Mouse (Mus musculus): ENCODE data around the gene Gpr176. TPM values are rescaled to one million over a fixed set of nuclear protein-coding genes. Genes with fewer than 3 reads are reported as not detected.

Gpr176 gene
- 1.4 and 1.5 TPM in 2 replicates for polyA plus RNA-seq (2015; fragmentation: Nextera tagmentation; extraction: Ambion mirVana)

GRCm38 (mm10) chr2:118372901-118373571 is at the start of gene Gpr176:
Gpr176 (minus strand) TSS chr2:118373419.
- Histone ChIP-seq H3K36me3 (ENCODE audit: insufficient read depth, low read length) (no peaks in the 10 kb centered on the region), H3K9ac (replicated peaks; ENCODE audit: low read length) (peak within 1 kb of the TSS; percentile 65), H3K4me1 (ENCODE audit: insufficient read depth, low read length) (peaks cover 10% of the 10 kb centered on the region), H3K27me3 (ENCODE audit: insufficient read depth, low read length) (peaks cover 24% of the 10 kb centered on the region; the same call in 1 of the 2 replicates), H3K4me2 (replicated peaks; ENCODE audit: low read depth, low read length) (peak within 1 kb of the TSS; percentile 98), H3K4me3 (ENCODE audit: low read length) (peak within 1 kb of the TSS; percentile 59), H3K27ac (ENCODE audit: low read length) (no peak within 1 kb of the TSS), H3K9me3 (ENCODE audit: low read length) (no peaks in the 10 kb centered on the region)
- peak; percentile 79 for ATAC-seq (ENCODE audit: low FRiP score, low TSS enrichment)
- under 1% methylated on average over 57 of the region's 59 CpGs for WGBS

DNA sequence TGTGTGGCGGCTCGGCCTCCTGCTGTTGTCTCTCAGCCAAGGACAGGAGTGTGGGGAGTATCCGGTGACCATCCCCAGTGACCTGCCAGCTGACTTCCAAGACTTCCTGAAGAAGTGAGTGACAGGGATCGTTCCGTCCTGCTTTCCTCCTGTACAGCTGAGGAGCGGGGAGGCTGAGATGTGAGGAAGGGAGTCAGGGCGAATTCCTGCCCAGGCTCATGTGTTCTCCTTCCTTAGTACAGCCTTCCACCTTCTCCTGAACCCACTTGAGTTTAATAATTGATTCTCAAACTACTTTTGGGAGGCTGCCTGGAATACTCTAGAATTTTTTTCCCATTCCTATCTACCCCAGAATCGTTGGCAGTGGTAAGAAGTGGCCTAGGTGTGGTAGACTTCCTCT is 49.2 kb upstream of the Gpr176 start:
- Histone ChIP-seq H3K9me3 (ENCODE audit: low read length) (no peaks in the 10 kb centered on the region), H3K4me1 (ENCODE audit: insufficient read depth, low read length) (no peaks in the 10 kb centered on the region), H3K9ac (replicated peaks; ENCODE audit: low read length) (no peak overlapping the region), H3K27ac (ENCODE audit: low read length) (no peak overlapping the region), H3K4me2 (replicated peaks; ENCODE audit: low read depth, low read length) (no peak overlapping the region), H3K4me3 (ENCODE audit: low read length) (no peak overlapping the region), H3K36me3 (ENCODE audit: insufficient read depth, low read length) (peaks cover 34% of the 10 kb centered on the region), H3K27me3 (ENCODE audit: insufficient read depth, low read length) (no peaks in the 10 kb centered on the region)
- 53% methylated on average over 8 of the region's 8 CpGs for WGBS
- ATAC-seq (ENCODE audit: low FRiP score, low TSS enrichment): no peak

DNA sequence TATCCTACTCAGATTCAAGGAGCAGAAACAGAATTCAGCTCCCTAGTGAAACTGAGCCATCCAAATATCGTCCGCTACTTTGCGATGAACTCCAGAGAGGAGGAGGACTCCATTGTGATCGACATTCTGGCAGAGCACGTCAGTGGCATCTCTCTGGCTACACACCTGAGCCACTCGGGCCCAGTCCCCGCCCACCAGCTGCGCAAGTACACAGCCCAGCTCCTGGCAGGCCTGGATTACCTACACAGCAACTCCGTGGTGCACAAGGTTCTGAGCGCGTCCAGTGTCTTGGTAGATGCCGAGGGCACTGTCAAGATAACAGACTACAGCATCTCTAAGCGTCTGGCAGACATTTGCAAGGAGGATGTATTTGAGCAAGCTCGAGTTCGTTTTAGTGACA is 48.7 kb upstream of the Gpr176 start:
- no peak for ATAC-seq (ENCODE audit: low FRiP score, low TSS enrichment)
- no peaks in the 10 kb centered on the region for H3K9me3 ChIP-seq (ENCODE audit: low read length)
- H3K4me3 ChIP-seq (ENCODE audit: low read length): no peak overlapping the region
- 84% methylated on average over 15 of the region's 15 CpGs for WGBS
- no peaks in the 10 kb centered on the region for H3K27me3 ChIP-seq (ENCODE audit: insufficient read depth, low read length)
- peaks cover 37% of the 10 kb centered on the region for H3K36me3 ChIP-seq (ENCODE audit: insufficient read depth, low read length)
- H3K9ac ChIP-seq (replicated peaks; ENCODE audit: low read length): no peak overlapping the region
- no peak overlapping the region for H3K4me2 ChIP-seq (replicated peaks; ENCODE audit: low read depth, low read length)
- H3K4me1 ChIP-seq (ENCODE audit: insufficient read depth, low read length): no peaks in the 10 kb centered on the region
- no peak overlapping the region for H3K27ac ChIP-seq (ENCODE audit: low read length)

DNA sequence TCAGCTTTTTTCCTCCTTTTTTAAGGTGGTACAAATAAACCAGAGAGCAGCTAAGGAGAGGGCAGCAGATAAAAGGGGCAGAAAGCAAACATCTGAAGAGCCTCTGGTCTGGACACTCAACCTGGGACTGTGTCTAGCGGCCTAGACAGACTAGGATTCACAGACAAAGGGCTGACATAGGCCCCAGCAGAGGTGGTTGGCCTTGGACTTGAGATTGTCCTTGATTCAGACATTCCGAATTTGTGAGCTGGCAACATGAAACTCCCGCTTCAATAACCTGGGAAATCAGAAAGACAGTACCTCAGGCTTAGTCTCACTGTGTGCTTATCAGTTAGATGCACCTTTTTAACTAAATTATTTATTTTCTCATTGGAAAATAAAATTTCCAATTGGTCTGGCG is 44.9 kb upstream of the Gpr176 start:
- H3K4me2 ChIP-seq (replicated peaks; ENCODE audit: low read depth, low read length): no peak overlapping the region
- no peak for ATAC-seq (ENCODE audit: low FRiP score, low TSS enrichment)
- WGBS: 94% methylated on average over 4 of the region's 4 CpGs
- no peaks in the 10 kb centered on the region for H3K9me3 ChIP-seq (ENCODE audit: low read length)
- H3K36me3 ChIP-seq (ENCODE audit: insufficient read depth, low read length): peaks cover 47% of the 10 kb centered on the region
- no peaks in the 10 kb centered on the region for H3K4me1 ChIP-seq (ENCODE audit: insufficient read depth, low read length)
- H3K9ac ChIP-seq (replicated peaks; ENCODE audit: low read length): no peak overlapping the region
- H3K27me3 ChIP-seq (ENCODE audit: insufficient read depth, low read length): no peaks in the 10 kb centered on the region
- H3K27ac ChIP-seq (ENCODE audit: low read length): no peak overlapping the region
- no peak overlapping the region for H3K4me3 ChIP-seq (ENCODE audit: low read length)

DNA sequence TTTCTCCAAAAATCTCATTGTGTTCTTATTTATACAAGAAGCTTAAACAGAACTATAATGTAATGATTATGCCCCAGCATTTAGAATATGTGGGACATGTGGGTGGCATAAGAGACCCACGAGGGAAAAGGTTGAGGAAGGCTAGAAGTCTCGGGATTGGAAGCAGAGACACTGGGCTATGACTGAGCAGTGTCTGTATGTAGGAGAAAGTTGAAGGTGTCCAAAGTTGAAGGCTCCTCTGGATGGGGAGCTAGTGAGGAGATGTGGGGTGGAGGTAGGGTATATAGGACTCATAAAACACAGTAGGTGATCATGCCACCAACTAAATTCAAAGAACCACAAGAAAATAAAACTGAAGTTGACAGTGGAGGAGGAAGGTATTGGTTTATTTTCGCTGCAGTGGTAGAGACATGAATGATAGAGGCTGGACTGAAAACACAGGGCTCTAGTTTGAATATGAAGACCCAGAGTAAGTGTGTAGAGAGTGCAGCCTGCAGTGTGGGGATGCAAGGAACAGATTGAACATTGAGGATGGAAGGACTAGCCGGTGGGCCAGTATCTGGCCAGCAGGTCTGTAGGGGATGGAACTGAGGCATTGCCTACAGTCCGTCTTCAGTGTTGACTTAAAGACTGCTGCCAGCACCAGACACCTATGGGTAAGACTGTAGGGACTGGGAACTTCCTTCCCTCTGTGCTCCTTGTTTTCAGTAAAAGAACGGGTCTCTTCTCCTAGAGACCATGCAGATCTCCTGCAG is 42.6 kb upstream of the Gpr176 start:
- ATAC-seq (ENCODE audit: low FRiP score, low TSS enrichment): no peak

GRCm38 (mm10) chr2:118412821-118413220 is 39.6 kb upstream of the Gpr176 start:
- no peak for ATAC-seq (ENCODE audit: low FRiP score, low TSS enrichment)

More for the DNA sequence above, 42.6 kb upstream of the Gpr176 start:
- no peak overlapping the region for H3K4me3 ChIP-seq (ENCODE audit: low read length)
- H3K4me2 ChIP-seq (replicated peaks; ENCODE audit: low read depth, low read length): no peak overlapping the region
- H3K27ac ChIP-seq (ENCODE audit: low read length): no peak overlapping the region
- no peaks in the 10 kb centered on the region for H3K4me1 ChIP-seq (ENCODE audit: insufficient read depth, low read length)
- WGBS: 91% methylated on average over 6 of the region's 6 CpGs
- no peaks in the 10 kb centered on the region for H3K9me3 ChIP-seq (ENCODE audit: low read length)
- no peaks in the 10 kb centered on the region for H3K27me3 ChIP-seq (ENCODE audit: insufficient read depth, low read length)
- H3K36me3 ChIP-seq (ENCODE audit: insufficient read depth, low read length): peaks cover 49% of the 10 kb centered on the region
- H3K9ac ChIP-seq (replicated peaks; ENCODE audit: low read length): no peak overlapping the region

GRCm38 (mm10) chr2:118408336-118408895 is 35.2 kb upstream of the Gpr176 start:
- H3K27me3 ChIP-seq (ENCODE audit: insufficient read depth, low read length): no peaks in the 10 kb centered on the region
- H3K9me3 ChIP-seq (ENCODE audit: low read length): no peaks in the 10 kb centered on the region
- H3K36me3 ChIP-seq (ENCODE audit: insufficient read depth, low read length): peaks cover 30% of the 10 kb centered on the region
- H3K9ac ChIP-seq (replicated peaks; ENCODE audit: low read length): no peak overlapping the region
- no peak overlapping the region for H3K27ac ChIP-seq (ENCODE audit: low read length)
- H3K4me1 ChIP-seq (ENCODE audit: insufficient read depth, low read length): peaks cover 7% of the 10 kb centered on the region; the same call in 1 of the 2 replicates
- H3K4me2 ChIP-seq (replicated peaks; ENCODE audit: low read depth, low read length): no peak overlapping the region
- WGBS: 80% methylated on average over 4 of the region's 4 CpGs
- ATAC-seq (ENCODE audit: low FRiP score, low TSS enrichment): no peak
- no peak overlapping the region for H3K4me3 ChIP-seq (ENCODE audit: low read length)

More at GRCm38 (mm10) chr2:118412821-118413220, 39.6 kb upstream of the Gpr176 start:
- Histone ChIP-seq H3K9me3 (ENCODE audit: low read length) (no peaks in the 10 kb centered on the region), H3K27me3 (ENCODE audit: insufficient read depth, low read length) (no peaks in the 10 kb centered on the region), H3K4me1 (ENCODE audit: insufficient read depth, low read length) (no peaks in the 10 kb centered on the region), H3K9ac (replicated peaks; ENCODE audit: low read length) (no peak overlapping the region), H3K4me3 (ENCODE audit: low read length) (no peak overlapping the region), H3K36me3 (ENCODE audit: insufficient read depth, low read length) (peaks cover 43% of the 10 kb centered on the region), H3K27ac (ENCODE audit: low read length) (no peak overlapping the region), H3K4me2 (replicated peaks; ENCODE audit: low read depth, low read length) (no peak overlapping the region)
- 95% methylated on average over 11 of the region's 11 CpGs for WGBS

DNA sequence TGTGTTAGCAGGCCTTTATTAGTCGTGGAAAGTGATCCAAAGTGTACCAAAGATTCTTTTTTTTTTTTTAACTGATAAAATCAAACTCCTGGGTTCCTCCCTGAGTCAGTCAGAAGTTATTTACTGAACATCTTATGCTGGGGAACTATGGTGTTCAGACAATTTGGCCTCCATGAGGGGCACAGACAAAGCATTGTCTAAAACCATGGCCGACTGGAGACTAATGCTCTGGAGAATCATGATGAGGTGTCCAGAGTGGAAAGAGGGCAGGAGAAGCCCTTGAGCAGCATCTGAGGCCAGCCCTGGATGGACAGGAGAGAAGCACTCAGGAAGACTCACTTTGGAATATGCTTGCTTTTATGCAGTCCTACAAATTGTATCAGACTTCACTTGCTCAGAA is 33.6 kb upstream of the Gpr176 start:
- no peak overlapping the region for H3K4me3 ChIP-seq (ENCODE audit: low read length)
- peaks cover 22% of the 10 kb centered on the region for H3K36me3 ChIP-seq (ENCODE audit: insufficient read depth, low read length)
- no peaks in the 10 kb centered on the region for H3K27me3 ChIP-seq (ENCODE audit: insufficient read depth, low read length)
- 80% methylated on average over 2 of the region's 2 CpGs for WGBS
- peaks cover 7% of the 10 kb centered on the region; the same call in 1 of the 2 replicates for H3K4me1 ChIP-seq (ENCODE audit: insufficient read depth, low read length)
- H3K27ac ChIP-seq (ENCODE audit: low read length): no peak overlapping the region
- no peaks in the 10 kb centered on the region for H3K9me3 ChIP-seq (ENCODE audit: low read length)
- H3K4me2 ChIP-seq (replicated peaks; ENCODE audit: low read depth, low read length): no peak overlapping the region
- ATAC-seq (ENCODE audit: low FRiP score, low TSS enrichment): no peak
- no peak overlapping the region for H3K9ac ChIP-seq (replicated peaks; ENCODE audit: low read length)

DNA sequence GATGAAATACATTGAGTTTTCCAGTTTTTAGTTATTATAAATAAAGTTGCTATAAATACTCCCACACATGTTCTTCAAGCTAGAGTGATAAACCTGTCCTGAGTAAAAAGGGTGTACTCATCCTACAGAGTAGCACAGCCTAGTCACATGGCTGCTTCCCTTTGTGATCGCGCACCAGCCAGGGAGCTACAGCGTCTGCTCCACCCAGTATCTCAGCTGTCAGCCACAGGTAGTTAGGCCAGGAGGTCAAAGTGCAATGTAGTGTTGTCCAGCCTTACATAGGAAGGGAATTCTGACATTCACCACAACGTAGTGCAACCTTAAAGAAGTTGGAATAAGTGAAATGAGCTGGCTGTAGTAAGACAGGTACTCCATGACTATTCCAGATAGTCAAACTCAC is 32.3 kb upstream of the Gpr176 start:
- peaks cover 7% of the 10 kb centered on the region; the same call in 1 of the 2 replicates for H3K4me1 ChIP-seq (ENCODE audit: insufficient read depth, low read length)
- peak; percentile 32; the same call in 1 of the 2 replicates for ATAC-seq (ENCODE audit: low FRiP score, low TSS enrichment)
- H3K9ac ChIP-seq (replicated peaks; ENCODE audit: low read length): no peak overlapping the region
- H3K4me3 ChIP-seq (ENCODE audit: low read length): no peak overlapping the region
- H3K27me3 ChIP-seq (ENCODE audit: insufficient read depth, low read length): no peaks in the 10 kb centered on the region
- no peaks in the 10 kb centered on the region for H3K9me3 ChIP-seq (ENCODE audit: low read length)
- H3K27ac ChIP-seq (ENCODE audit: low read length): no peak overlapping the region
- H3K4me2 ChIP-seq (replicated peaks; ENCODE audit: low read depth, low read length): no peak overlapping the region
- WGBS: 57% methylated on average over 4 of the region's 4 CpGs
- peaks cover 12% of the 10 kb centered on the region; the same call in 1 of the 2 replicates for H3K36me3 ChIP-seq (ENCODE audit: insufficient read depth, low read length)
